Mouse (Mus musculus) forebrain, embryonic 12.5 days (tissue): Measurements from ENCODE around the gene Plxdc1. TPM values are rescaled to one million over a fixed set of nuclear protein-coding genes. Genes with fewer than 3 reads are reported as not detected.
A peak's percentile ranks its signal among the peaks of the same experiment; 100 is the strongest.

ENCODE experiments used
- ATAC-seq: fragments of 200-750 bp; cut with Nextera tagmentation; 2 replicates; pipeline ENCODE4 v1.8.0; 2017; ENCODE audit warnings: moderate TSS enrichment; ENCODE audit not compliant: low FRiP score
- H3K27ac ChIP-seq: fragments of 300-500 bp; sonication (generic); 2 replicates; pipeline ENCODE4 v1.5.1; 2016; ENCODE audit warnings: mild to moderate bottlenecking
- H3K27me3 ChIP-seq: fragments of 300-500 bp; sonication (generic); 2 replicates; pipeline ENCODE4 v1.6.1; 2016; ENCODE audit warnings: mild to moderate bottlenecking
- H3K36me3 ChIP-seq: fragments of 300-500 bp; sonication (generic); replicated peaks from 2 replicates; pipeline ENCODE4 v1.6.1; 2016; ENCODE audit warnings: mild to moderate bottlenecking
- H3K4me1 ChIP-seq: fragments of 300-500 bp; sonication (generic); 2 replicates; pipeline ENCODE4 v1.6.1; 2016
- H3K4me2 ChIP-seq: fragments of 300-500 bp; sonication (generic); 2 replicates; pipeline ENCODE4 v1.6.1; 2016; ENCODE audit warnings: mild to moderate bottlenecking, moderate library complexity
- H3K4me3 ChIP-seq: fragments of 300-500 bp; sonication (generic); replicated peaks from 2 replicates; pipeline ENCODE4 v1.5.1; 2016; ENCODE audit warnings: mild to moderate bottlenecking
- H3K9ac ChIP-seq: fragments of 300-500 bp; sonication (generic); 2 replicates; pipeline ENCODE4 v1.6.1; 2016; ENCODE audit warnings: mild to moderate bottlenecking
- H3K9me3 ChIP-seq: fragments of 300-500 bp; sonication (generic); 2 replicates; pipeline ENCODE4 v1.6.1; 2016
- WGBS: fragments of 180-500 bp; shearing (Covaris S2); methylation state at CpG from one replicate; pipeline ENCODE4 v1.1.7; 2016; 5-methylcytosine and 5-hydroxymethylcytosine counted together
- microRNA-seq: library from miRNA; unstranded; fragments of <30 nt; microRNA quantifications from one replicate; pipeline ENCODE4, GENCODE M21; 2017
- polyA plus RNA-seq: library from polyadenylated mRNA; unstranded; fragments of >200 nt; fragmentation: Nextera tagmentation; extraction: Ambion mirVana; gene quantifications from 2 replicates; pipeline ENCODE4 v1.2.1, GENCODE M21; 2016

The Plxdc1 gene
- polyA plus RNA-seq, 1 experiment from 2014 or later = 0.22 TPM

DNA sequence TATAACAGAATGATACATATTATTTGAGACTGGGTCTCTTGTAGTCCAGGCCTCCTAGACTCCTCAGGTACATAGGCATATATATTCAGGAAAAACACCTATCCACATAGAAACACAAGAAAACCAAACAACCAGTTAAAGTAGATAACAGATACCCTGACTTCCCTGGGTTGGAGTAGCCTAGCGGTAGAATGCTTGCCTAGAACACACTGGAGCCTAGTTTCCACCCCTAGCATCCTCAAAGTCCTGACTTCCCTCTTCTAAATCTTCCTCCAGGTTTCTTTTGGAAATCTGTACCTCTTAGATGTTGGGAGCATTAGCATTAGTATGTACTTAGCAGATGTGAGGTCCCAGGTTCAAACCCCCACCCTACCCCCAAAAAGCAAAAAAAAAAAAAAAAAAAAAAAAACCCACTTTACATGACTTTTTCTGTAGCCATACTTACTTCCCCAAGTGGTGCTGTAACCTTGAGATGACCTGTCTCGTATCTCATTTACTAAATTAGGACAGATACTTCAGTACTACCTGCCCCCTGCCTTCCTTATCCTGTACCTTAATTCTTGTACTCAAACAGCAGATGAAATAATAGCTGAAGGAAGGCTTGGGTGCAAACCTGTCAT, 100.8 kb downstream of the Plxdc1 start:
- 92% methylated on average over 2 of the region's 2 CpGs for WGBS
- Histone ChIP-seq H3K4me2 (no peak overlapping the region), H3K9me3 (no peaks in the 10 kb centered on the region), H3K9ac (no peak overlapping the region), H3K4me1 (0 out of 2 replicates have a peak, but pooled peaks cover 3% of the 10 kb centered on the region), H3K36me3 (no peaks in the 10 kb centered on the region), H3K4me3 (no peak overlapping the region), H3K27me3 (no peaks in the 10 kb centered on the region), H3K27ac (no peak overlapping the region)
- ATAC-seq = no peak

DNA sequence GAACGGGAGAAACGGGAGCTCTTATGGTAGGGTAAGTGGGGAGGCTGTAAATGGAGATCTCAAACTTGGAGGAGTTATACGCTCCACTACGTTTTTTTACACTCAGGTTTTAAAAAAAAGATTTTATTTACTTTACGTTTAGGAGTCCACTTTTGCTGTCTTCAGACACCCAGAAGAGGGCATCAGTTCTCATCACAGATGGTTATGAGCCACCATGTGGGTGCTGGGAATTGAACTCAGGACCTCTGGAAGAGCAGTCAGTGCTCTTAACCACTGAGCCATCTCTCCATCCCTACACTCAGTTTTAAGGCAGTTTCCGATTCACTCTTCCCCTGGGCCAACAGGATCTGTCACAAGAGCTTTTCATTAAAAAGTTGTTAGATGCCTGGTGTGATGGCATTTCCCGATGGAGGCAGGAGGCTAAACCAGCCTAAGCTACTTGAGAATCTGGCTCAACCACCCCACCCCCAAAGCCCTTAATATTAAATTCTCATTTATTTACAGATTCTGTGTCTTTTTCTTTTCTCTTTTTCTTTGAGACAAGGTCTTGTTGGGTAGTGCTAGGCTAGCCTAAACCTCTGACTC, 101.6 kb downstream of the Plxdc1 start:
- H3K36me3 ChIP-seq = no peaks in the 10 kb centered on the region
- peak overlapping the region; percentile 83 for H3K27ac ChIP-seq
- 31% methylated on average over 7 of the region's 7 CpGs for WGBS
- 0 out of 2 replicates have a peak, but pooled peaks cover 3% of the 10 kb centered on the region for H3K4me1 ChIP-seq
- no peaks in the 10 kb centered on the region for H3K27me3 ChIP-seq
- no peak overlapping the region for H3K9ac ChIP-seq
- no peak for ATAC-seq
- peak overlapping the region; percentile 59 for H3K4me2 ChIP-seq
- H3K4me3 ChIP-seq = peak overlapping the region; percentile 59
- H3K9me3 ChIP-seq = no peaks in the 10 kb centered on the region

DNA sequence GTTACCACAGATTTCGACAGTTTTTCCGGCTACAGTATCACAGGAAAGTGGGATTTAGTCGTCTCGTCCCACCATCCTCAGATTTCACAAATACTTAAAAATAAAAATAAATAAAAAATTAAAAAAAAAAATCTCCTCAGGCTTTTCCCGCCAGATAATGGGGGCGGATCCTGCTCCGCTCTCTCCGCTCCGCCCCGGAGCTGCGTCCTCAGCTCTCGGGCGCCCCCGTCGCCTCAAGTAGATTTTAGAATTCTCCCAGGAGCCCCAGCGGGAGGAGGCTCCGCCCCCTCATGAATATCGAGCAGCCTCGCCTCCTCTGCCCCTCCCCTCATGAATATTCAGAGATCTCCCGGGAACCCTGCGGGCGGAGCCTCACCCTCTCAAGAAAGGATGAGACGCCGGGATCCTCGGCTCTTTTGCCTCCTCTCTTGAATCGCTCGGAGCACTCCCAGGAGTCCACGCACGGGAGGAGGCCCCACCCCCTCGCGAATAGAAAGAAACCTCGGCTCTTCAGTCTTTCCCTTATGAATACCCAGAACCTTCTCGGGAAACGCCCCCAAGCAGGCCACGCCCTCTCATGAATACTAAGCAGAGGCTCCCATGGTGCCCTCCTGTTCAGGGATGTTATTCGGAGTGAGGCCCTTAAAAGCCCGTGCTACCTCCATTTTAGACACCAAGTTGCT, 102.2 kb downstream of the Plxdc1 start, which contains the start of gene Fbxo47:
Gene Fbxo47 (minus strand): TSS at position 237 of the 683 bp plus-strand sequence.
- Histone ChIP-seq H3K27me3 (no peaks in the 10 kb centered on the region), H3K4me2 (peak within 1 kb of the TSS; percentile 59), H3K9me3 (no peaks in the 10 kb centered on the region), H3K4me3 (peak within 1 kb of the TSS; percentile 59), H3K9ac (peak within 1 kb of the TSS; percentile 42; the same call in 1 of the 2 replicates), H3K36me3 (no peaks in the 10 kb centered on the region), H3K27ac (peak within 1 kb of the TSS; percentile 86), H3K4me1 (0 out of 2 replicates have a peak, but pooled peaks cover 3% of the 10 kb centered on the region)
- under 1% methylated on average over 37 of the region's 37 CpGs for WGBS
- peak; percentile 96 for ATAC-seq

DNA sequence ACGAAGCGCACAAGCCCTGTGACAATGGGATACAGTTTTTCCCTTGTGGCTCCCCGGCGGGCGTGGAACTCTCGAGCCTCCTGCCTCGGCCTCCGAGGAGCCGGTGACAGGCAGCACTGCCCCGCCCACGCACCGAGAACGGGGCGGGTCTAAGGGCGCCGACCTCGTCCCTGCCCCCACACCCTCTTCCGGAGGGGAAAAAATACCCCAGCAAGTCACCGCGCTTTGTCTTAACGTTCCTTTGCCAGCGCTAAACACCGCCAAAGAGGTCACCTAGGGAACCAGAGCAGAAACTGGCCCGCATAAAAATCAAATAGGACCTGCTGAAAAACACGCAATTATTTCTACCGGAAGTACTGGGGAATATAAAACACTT, 102.7 kb downstream of the Plxdc1 start:
- 5% methylated on average over 26 of the region's 26 CpGs for WGBS
- Histone ChIP-seq H3K9ac (peak overlapping the region; percentile 42; the same call in 1 of the 2 replicates), H3K27ac (peak overlapping the region; percentile 86), H3K9me3 (no peaks in the 10 kb centered on the region), H3K27me3 (no peaks in the 10 kb centered on the region), H3K4me2 (peak overlapping the region; percentile 59), H3K4me3 (peak overlapping the region; percentile 59), H3K4me1 (0 out of 2 replicates have a peak, but pooled peaks cover 3% of the 10 kb centered on the region), H3K36me3 (no peaks in the 10 kb centered on the region)
- ATAC-seq = peak; percentile 59

DNA sequence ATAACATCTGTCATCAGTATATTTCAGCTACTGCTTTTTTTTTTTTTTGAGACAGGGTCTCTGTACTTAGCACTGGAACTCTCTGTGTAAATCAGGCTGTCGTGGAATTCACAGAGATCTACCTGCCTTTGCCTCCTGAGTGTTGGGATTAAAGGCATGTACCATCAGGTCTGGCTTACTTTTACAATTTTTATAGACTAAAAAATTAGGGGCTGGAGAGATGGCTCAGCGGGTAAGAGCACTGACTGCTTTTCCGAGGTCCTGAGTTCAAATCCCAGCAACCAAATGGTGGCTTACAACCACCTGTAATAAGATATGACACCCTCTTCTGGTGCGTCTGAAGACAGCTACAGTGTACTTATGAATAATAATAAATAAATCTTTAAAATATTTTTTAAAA, 105.9 kb downstream of the Plxdc1 start:
- no peaks in the 10 kb centered on the region for H3K36me3 ChIP-seq
- no peak overlapping the region for H3K4me3 ChIP-seq
- H3K9me3 ChIP-seq = no peaks in the 10 kb centered on the region
- WGBS = 91% methylated on average over 4 of the region's 4 CpGs
- no peak for ATAC-seq
- 0 out of 2 replicates have a peak, but pooled peaks cover 3% of the 10 kb centered on the region for H3K4me1 ChIP-seq
- no peak overlapping the region for H3K4me2 ChIP-seq
- no peak overlapping the region for H3K9ac ChIP-seq
- H3K27me3 ChIP-seq = no peaks in the 10 kb centered on the region
- H3K27ac ChIP-seq = no peak overlapping the region

DNA sequence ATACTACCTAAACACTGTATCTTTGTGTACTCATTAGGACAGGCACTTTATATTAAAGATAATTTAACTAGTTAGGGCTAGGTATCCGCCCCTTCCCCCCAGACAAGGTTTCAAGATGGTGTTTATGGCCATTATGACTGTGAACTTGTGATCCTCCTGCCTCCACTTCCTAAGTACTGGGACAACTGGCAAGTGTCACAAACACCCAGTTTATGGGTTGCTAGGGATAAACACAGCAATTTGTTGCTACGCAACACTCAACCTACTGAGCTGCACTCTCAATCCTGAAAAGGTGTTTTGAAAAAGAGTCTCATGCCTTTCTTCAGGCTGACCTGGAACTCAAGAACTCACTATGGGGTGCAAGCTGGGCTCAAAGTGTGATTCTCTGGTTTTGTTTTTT, 108.9 kb downstream of the Plxdc1 start:
- WGBS = 84% methylated on average over 2 of the region's 2 CpGs
- Histone ChIP-seq H3K4me2 (no peak overlapping the region), H3K27ac (no peak overlapping the region), H3K9ac (no peak overlapping the region), H3K27me3 (no peaks in the 10 kb centered on the region), H3K4me1 (no peaks in the 10 kb centered on the region), H3K4me3 (no peak overlapping the region), H3K9me3 (no peaks in the 10 kb centered on the region), H3K36me3 (no peaks in the 10 kb centered on the region)
- ATAC-seq = no peak

DNA sequence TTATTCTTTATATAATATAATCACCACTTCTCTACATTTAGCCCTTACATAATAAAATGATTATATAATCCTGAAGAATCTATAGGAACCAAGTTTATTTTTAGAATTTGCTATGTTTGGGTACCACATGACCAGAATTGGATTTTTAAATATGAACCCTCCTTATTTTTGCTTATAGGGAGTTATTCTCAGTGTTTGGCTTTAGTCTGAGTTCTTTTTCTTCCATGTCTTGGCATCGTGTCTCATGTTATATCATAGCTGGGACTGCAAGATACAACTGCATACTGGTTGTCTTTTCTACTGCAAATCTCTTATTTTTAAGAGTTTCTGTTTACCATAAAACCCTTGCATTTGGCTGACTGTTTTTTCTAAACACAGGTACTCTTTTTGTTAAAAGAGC, 111.8 kb downstream of the Plxdc1 start:
- WGBS = 100% methylated on average over 1 of the region's 1 CpGs

More for the DNA sequence above, 111.8 kb downstream of the Plxdc1 start:
- Histone ChIP-seq H3K4me1 (no peaks in the 10 kb centered on the region), H3K27me3 (no peaks in the 10 kb centered on the region), H3K9me3 (no peaks in the 10 kb centered on the region), H3K9ac (no peak overlapping the region), H3K4me3 (no peak overlapping the region), H3K36me3 (no peaks in the 10 kb centered on the region), H3K27ac (no peak overlapping the region), H3K4me2 (no peak overlapping the region)
- ATAC-seq = no peak

Small RNA genes lying within 50 kb of the gene (microRNA-seq; reads per million reads assigned to microRNA genes)
- gene Gm22461 (not detected), gene Gm27597 (not detected)

Other genes with a start within 250 kb of the Plxdc1 start
- gene Pip4k2b, start 241.7 kb downstream of the Plxdc1 start, polyA plus RNA-seq = 2.7 and 2.8 TPM in 2 replicates
- gene Cwc25, start 219.9 kb downstream of the Plxdc1 start, polyA plus RNA-seq = 21.5 and 22.4 TPM in 2 replicates
- gene 1700001P01Rik, start 210.5 kb downstream of the Plxdc1 start, polyA plus RNA-seq = 0.55 and 1.0 TPM in 2 replicates
- 392 and 426 TPM in 2 replicates for gene Rpl23, start 204.0 kb downstream of the Plxdc1 start, polyA plus RNA-seq
- 103 and 109 TPM in 2 replicates for gene Lasp1, start 187.4 kb downstream of the Plxdc1 start, polyA plus RNA-seq
- gene B230217C12Rik, start 145.7 kb downstream of the Plxdc1 start, polyA plus RNA-seq = 15.1 and 17.0 TPM in 2 replicates
- gene Fbxo47, start 102.3 kb downstream of the Plxdc1 start, polyA plus RNA-seq = 0.60 and 0.91 TPM in 2 replicates
- gene Arl5c, start 9.7 kb upstream of the Plxdc1 start, polyA plus RNA-seq = 7.0 and 7.8 TPM in 2 replicates
- 22.5 and 29.3 TPM in 2 replicates for gene Cacnb1, start 36.6 kb upstream of the Plxdc1 start, polyA plus RNA-seq
- gene Rpl19, start 40.3 kb upstream of the Plxdc1 start, polyA plus RNA-seq = 737 and 747 TPM in 2 replicates
- gene Stac2, start 67.0 kb upstream of the Plxdc1 start, polyA plus RNA-seq = 1.6 TPM in 2 replicates
- 29.5 and 29.9 TPM in 2 replicates for gene Fbxl20, start 164.0 kb upstream of the Plxdc1 start, polyA plus RNA-seq
- gene Med1, start 206.8 kb upstream of the Plxdc1 start, polyA plus RNA-seq = 68.7 and 79.9 TPM in 2 replicates
- gene Cdk12, start 216.6 kb upstream of the Plxdc1 start, polyA plus RNA-seq = 17.9 and 20.0 TPM in 2 replicates